Mouse (Mus musculus) hindbrain, embryonic 14.5 days (tissue): Measurements from ENCODE around the gene Borcs8. TPM values are rescaled to one million over a fixed set of nuclear protein-coding genes. Genes with fewer than 3 reads are reported as not detected.
A peak's percentile ranks its signal among the peaks of the same experiment; 100 is the strongest.

ENCODE experiments used
- ATAC-seq: fragments of 200-750 bp; cut with Nextera tagmentation; 2 replicates; pipeline ENCODE4 v1.8.0; 2017; ENCODE audit warnings: moderate number of reproducible peaks, mild to moderate bottlenecking, moderate TSS enrichment, moderate library complexity; ENCODE audit not compliant: low FRiP score
- DNase-seq: peaks from one replicate; pipeline ENCODE4 v3.0.0-alpha.2; 2015; ENCODE audit warnings: low spot score
- H3K27ac ChIP-seq: fragments of 300-500 bp; sonication (generic); 2 replicates; pipeline ENCODE4 v1.5.1; 2014; ENCODE audit warnings: mild to moderate bottlenecking, moderate library complexity
- H3K27me3 ChIP-seq: fragments of 300-500 bp; sonication (generic); 2 replicates; pipeline ENCODE4 v1.6.1; 2014; ENCODE audit warnings: mild to moderate bottlenecking, low read length, mixed read lengths; ENCODE audit not compliant: control insufficient read depth, insufficient read depth
- H3K36me3 ChIP-seq: fragments of 300-500 bp; sonication (generic); replicated peaks from 2 replicates; pipeline ENCODE4 v1.6.1; 2014; ENCODE audit not compliant: control insufficient read depth, insufficient read depth
- H3K4me1 ChIP-seq: fragments of 300-500 bp; sonication (generic); replicated peaks from 2 replicates; pipeline ENCODE4 v1.6.1; 2014; ENCODE audit warnings: antibody characterized with exemption, low read length, mixed read lengths; ENCODE audit not compliant: control insufficient read depth, insufficient read depth
- H3K4me2 ChIP-seq: fragments of 300-500 bp; sonication (generic); replicated peaks from 2 replicates; pipeline ENCODE4 v1.6.1; 2014; ENCODE audit warnings: mild to moderate bottlenecking, moderate library complexity
- H3K4me3 ChIP-seq: fragments of 300-500 bp; sonication (generic); replicated peaks from 2 replicates; pipeline ENCODE4 v1.5.1; 2014; ENCODE audit warnings: mild to moderate bottlenecking, low read length
- H3K9ac ChIP-seq: fragments of 300-500 bp; sonication (generic); 2 replicates; pipeline ENCODE4 v1.6.1; 2014
- H3K9me3 ChIP-seq: fragments of 300-500 bp; sonication (generic); 2 replicates; pipeline ENCODE4 v1.6.1; 2016; ENCODE audit warnings: low read length; ENCODE audit not compliant: control insufficient read depth
- WGBS: fragments of 180-500 bp; shearing (Covaris S2); extraction: QIAGEN DNeasy Blood & Tissue Kit; methylation state at CpG from one replicate; pipeline ENCODE4 v1.1.7; 2014; 5-methylcytosine and 5-hydroxymethylcytosine counted together
- polyA plus RNA-seq: library from polyadenylated mRNA; unstranded; fragments of >200 nt; fragmentation: Nextera tagmentation; extraction: Ambion mirVana; gene quantifications from 2 replicates; pipeline ENCODE4 v1.2.1, GENCODE M21; 2014

Gene Borcs8
- polyA plus RNA-seq, 1 experiment from 2014 or later = 62.1 TPM

GRCm38 (mm10) chr8:70114488-70114887, 24.8 kb upstream of the Borcs8 start:
- Histone ChIP-seq H3K4me3 (no peak overlapping the region), H3K27ac (no peak overlapping the region), H3K4me1 (peaks cover 13% of the 10 kb centered on the region), H3K27me3 (no peaks in the 10 kb centered on the region; the same call in 1 of the 2 replicates), H3K36me3 (peaks cover 67% of the 10 kb centered on the region), H3K9me3 (no peaks in the 10 kb centered on the region), H3K4me2 (no peak overlapping the region), H3K9ac (no peak overlapping the region)
- whole genome bisulfite sequencing = 32% methylated on average over 6 of the region's 6 CpGs
- no peak for DNase-seq
- ATAC-seq = no peak

GRCm38 (mm10) chr8:70114892-70115291, 24.4 kb upstream of the Borcs8 start:
- Histone ChIP-seq H3K4me2 (no peak overlapping the region), H3K27ac (no peak overlapping the region), H3K9me3 (no peaks in the 10 kb centered on the region), H3K27me3 (no peaks in the 10 kb centered on the region; the same call in 1 of the 2 replicates), H3K36me3 (peaks cover 63% of the 10 kb centered on the region), H3K9ac (no peak overlapping the region), H3K4me3 (no peak overlapping the region), H3K4me1 (peaks cover 13% of the 10 kb centered on the region)
- no peak for DNase-seq
- no peak for ATAC-seq
- 77% methylated on average over 13 of the region's 13 CpGs for WGBS

- 9% methylated on average over 9 of the region's 9 CpGs for WGBS
- peak; percentile 40 for DNase-seq
- no peak overlapping the region; the same call in 1 of the 2 replicates for H3K4me3 ChIP-seq
Observed at GRCm38 (mm10) chr8:70117611-70118010, 21.7 kb upstream of the Borcs8 start.

GRCm38 (mm10) chr8:70118726-70119700, 20.3 kb upstream of the Borcs8 start:
- Histone ChIP-seq H3K9me3 (no peaks in the 10 kb centered on the region), H3K27ac (peak overlapping the region; percentile 96), H3K4me2 (peak overlapping the region; percentile 87), H3K4me3 (peak overlapping the region; percentile 71), H3K27me3 (no peaks in the 10 kb centered on the region; the same call in 1 of the 2 replicates), H3K36me3 (peaks cover 23% of the 10 kb centered on the region), H3K9ac (peak overlapping the region; percentile 86), H3K4me1 (peaks cover 13% of the 10 kb centered on the region)
- peak; percentile 73 for DNase-seq
- WGBS = 3% methylated on average over 17 of the region's 17 CpGs
- ATAC-seq = peak; percentile 83

More at GRCm38 (mm10) chr8:70117611-70118010, 21.7 kb upstream of the Borcs8 start:
- Histone ChIP-seq H3K27ac (no peak overlapping the region), H3K36me3 (peaks cover 36% of the 10 kb centered on the region), H3K4me2 (peak overlapping the region; percentile 87), H3K9ac (peak overlapping the region; percentile 86; the same call in 1 of the 2 replicates), H3K9me3 (no peaks in the 10 kb centered on the region), H3K4me1 (peaks cover 13% of the 10 kb centered on the region), H3K27me3 (no peaks in the 10 kb centered on the region; the same call in 1 of the 2 replicates)
- no peak for ATAC-seq

- peak within 1 kb of the TSS; percentile 86 for H3K9ac ChIP-seq
- peak within 1 kb of the TSS; percentile 87 for H3K4me2 ChIP-seq
- peak within 1 kb of the TSS; percentile 96 for H3K27ac ChIP-seq
- peak; percentile 96 for DNase-seq
- peak within 1 kb of the TSS; percentile 71 for H3K4me3 ChIP-seq
- H3K9me3 ChIP-seq = no peaks in the 10 kb centered on the region
- H3K4me1 ChIP-seq = peaks cover 13% of the 10 kb centered on the region
- peak; percentile 81 for ATAC-seq
- WGBS = 1% methylated on average over 19 of the region's 19 CpGs
- H3K36me3 ChIP-seq = peaks cover 6% of the 10 kb centered on the region
- no peaks in the 10 kb centered on the region for H3K27me3 ChIP-seq
Observed at GRCm38 (mm10) chr8:70120667-70121066, 18.6 kb upstream of the Borcs8 start, which contains the start of gene Ncan. TSS of gene Ncan (minus strand) at chr8:70120873.

- Histone ChIP-seq H3K9ac (no peak overlapping the region), H3K4me2 (no peak overlapping the region), H3K27ac (no peak overlapping the region), H3K36me3 (no peaks in the 10 kb centered on the region), H3K27me3 (no peaks in the 10 kb centered on the region), H3K4me3 (no peak overlapping the region), H3K9me3 (no peaks in the 10 kb centered on the region), H3K4me1 (peaks cover 7% of the 10 kb centered on the region)
- ATAC-seq (no peak), DNase-seq (no peak)
- WGBS = 62% methylated on average over 2 of the region's 2 CpGs
Observed at GRCm38 (mm10) chr8:70122863-70123262, 16.4 kb upstream of the Borcs8 start.

- Histone ChIP-seq H3K4me2 (no peak overlapping the region), H3K9me3 (no peaks in the 10 kb centered on the region), H3K9ac (no peak overlapping the region), H3K4me3 (no peak overlapping the region), H3K36me3 (no peaks in the 10 kb centered on the region), H3K27me3 (no peaks in the 10 kb centered on the region), H3K4me1 (0 out of 2 replicates have a peak, but pooled peaks cover 5% of the 10 kb centered on the region), H3K27ac (no peak overlapping the region)
- 63% methylated on average over 8 of the region's 8 CpGs for WGBS
- ATAC-seq (no peak), DNase-seq (no peak)
Observed at GRCm38 (mm10) chr8:70124992-70125391, 14.3 kb upstream of the Borcs8 start.

GRCm38 (mm10) chr8:70128435-70128834, 10.9 kb upstream of the Borcs8 start:
- H3K4me3 ChIP-seq = no peak overlapping the region
- H3K36me3 ChIP-seq = peaks cover 6% of the 10 kb centered on the region
- peak overlapping the region; percentile 74 for H3K27ac ChIP-seq
- DNase-seq (no peak), ATAC-seq (no peak)
- 66% methylated on average over 3 of the region's 3 CpGs for WGBS
- no peak overlapping the region for H3K9ac ChIP-seq
- no peaks in the 10 kb centered on the region for H3K27me3 ChIP-seq
- H3K4me2 ChIP-seq = no peak overlapping the region
- H3K9me3 ChIP-seq = no peaks in the 10 kb centered on the region
- H3K4me1 ChIP-seq = peaks cover 13% of the 10 kb centered on the region; the same call in 1 of the 2 replicates

GRCm38 (mm10) chr8:70129309-70129952, 9.9 kb upstream of the Borcs8 start:
- Histone ChIP-seq H3K4me1 (peaks cover 13% of the 10 kb centered on the region; the same call in 1 of the 2 replicates), H3K9me3 (no peaks in the 10 kb centered on the region), H3K9ac (no peak overlapping the region), H3K27ac (peak overlapping the region; percentile 74), H3K36me3 (peaks cover 16% of the 10 kb centered on the region), H3K27me3 (no peaks in the 10 kb centered on the region), H3K4me3 (no peak overlapping the region), H3K4me2 (no peak overlapping the region)
- DNase-seq (no peak), ATAC-seq (peak; percentile 68)
- WGBS = 61% methylated on average over 9 of the region's 9 CpGs
